In genomic region chr6:42257303-42257863, GRCm38 (mm10) we compare ENCODE assay signal across 8 mouse cellular contexts. TPM values are rescaled to one million over a fixed set of nuclear protein-coding genes. Genes with fewer than 3 reads are reported as not detected.
DNase-seq lines count a peak whose midpoint lies in the region; TF ChIP-seq lines count a peak whose summit lies in the region.
"Had no signal": no experiment of that assay in that cellular context is flagged by ENCODE, and none has a peak within 500 bp of the region (broad histone marks: within the 10 kb centered on the region; RNA-seq: fewer than 3 reads in every experiment).

No protein-coding gene starts in this region.

- H3K4me1 ChIP-seq in bone marrow macrophage, adult 2 months (ENCODE audit: control insufficient read depth, insufficient read depth, low read length) = no peaks in the 10 kb centered on the region
- H3K4me1 ChIP-seq in forebrain, embryonic 10.5 days = peaks cover 10% of the 10 kb centered on the region

- H3K9me3 ChIP-seq in forebrain, embryonic 10.5 days = no peaks in the 10 kb centered on the region

- H3K27me3 ChIP-seq in forebrain, embryonic 10.5 days (ENCODE audit: poor library complexity, severe bottlenecking) = peaks cover 10% of the 10 kb centered on the region; the same call in 1 of the 2 replicates

- no peak overlapping the region for H3K4me3 ChIP-seq in bone marrow macrophage, adult 2 months (ENCODE audit: insufficient read depth, low read length)
- no peak overlapping the region for H3K4me3 ChIP-seq in forebrain, embryonic 10.5 days
- H3K4me3 ChIP-seq in layer of hippocampus, adult 2 months = no peak overlapping the region

- DNase-seq in MEL-GATA-1-ER (ENCODE audit: extremely low read depth, low read depth) = peak; percentile 60
- peak; percentile 58 for DNase-seq in forebrain, embryonic 10.5 days (ENCODE audit: extremely low spot score, low spot score)
- peak; percentile 60 for DNase-seq in heart, postnatal 4 days
- DNase-seq in layer of hippocampus, adult 2 months (ENCODE audit: low spot score in 2 of 2) = peak; percentile 41 to 50
- DNase-seq in lung, postnatal 4 days = peak; percentile 65 to 75
- DNase-seq in right cerebral cortex, postnatal 4 days = peak; percentile 44

- TF ChIP-seq CTCF in bone marrow macrophage, adult 2 months (IDR thresholded peaks at IDR 0.05; ENCODE audit: low read depth, low read length) = 0 out of 2 replicates have a peak, but pooled peaks have one; percentile 11
- TF ChIP-seq CTCF in layer of hippocampus, adult 2 months (conservative IDR thresholded peaks at IDR 0.05) = peak; percentile 81

- H3K36me3 ChIP-seq in forebrain, embryonic 10.5 days (replicated peaks) = no peaks in the 10 kb centered on the region

- no peak for TF ChIP-seq POLR2A in bone marrow macrophage, adult 2 months (IDR thresholded peaks at IDR 0.05; ENCODE audit: borderline replicate concordance, low read depth, low read length)

- no peak overlapping the region for H3K27ac ChIP-seq in bone marrow macrophage, adult 2 months (ENCODE audit: insufficient read depth, low read depth, low read length)
- no peak overlapping the region for H3K27ac ChIP-seq in forebrain, embryonic 10.5 days
- H3K27ac ChIP-seq in layer of hippocampus, adult 2 months = no peak overlapping the region

- 19% methylated on average over 11 of the region's 11 CpGs for WGBS in forebrain, embryonic 10.5 days

RNA-seq across cellular contexts. Expression of gene Tmem139, which starts 4.4 kb away (rescaled TPM):
- not detected in 2 replicates for polyA plus RNA-seq in bone marrow macrophage, adult 2 months (2012; ENCODE audit: insufficient read depth, insufficient read length, missing spikeins)
- 0.36 and 0.41 TPM in 2 replicates for polyA plus RNA-seq in forebrain, embryonic 10.5 days (2016; fragmentation: Nextera tagmentation; extraction: Ambion mirVana)
- under 1 TPM in 1 of 2 experiments, not detected in 1; 0.38 TPM for total RNA-seq in heart, postnatal 4 days (2021)
- total RNA-seq in layer of hippocampus, adult 2 months (2021) = not detected
- total RNA-seq: layer of hippocampus, postnatal 25 days had no signal

RNA-seq across cellular contexts. Expression of gene Casp2, which starts 7.4 kb away (rescaled TPM):
- 37.0 and 37.5 TPM in 2 replicates for polyA plus RNA-seq in bone marrow macrophage, adult 2 months (2012; ENCODE audit: insufficient read depth, insufficient read length, missing spikeins)
- polyA plus RNA-seq in forebrain, embryonic 10.5 days (2016; fragmentation: Nextera tagmentation; extraction: Ambion mirVana) = 80.3 and 83.9 TPM in 2 replicates
- 10 to 100 TPM; 33.6 to 34.3 TPM for total RNA-seq in heart, postnatal 4 days (2021)
- 10 to 100 TPM; 22.7 to 25.8 TPM for total RNA-seq in layer of hippocampus, adult 2 months (2021)

RNA-seq across cellular contexts. Expression of gene Gstk1, which starts 11.6 kb away (rescaled TPM):
- 18.6 and 27.3 TPM in 2 replicates for polyA plus RNA-seq in bone marrow macrophage, adult 2 months (2012; ENCODE audit: insufficient read depth, insufficient read length, missing spikeins)
- polyA plus RNA-seq in forebrain, embryonic 10.5 days (2016; fragmentation: Nextera tagmentation; extraction: Ambion mirVana) = 18.3 and 18.5 TPM in 2 replicates
- 10 to 100 TPM; 28.7 to 29.3 TPM for total RNA-seq in heart, postnatal 4 days (2021)
- total RNA-seq in layer of hippocampus, adult 2 months (2021) = 10 to 100 TPM; 10.8 to 11.0 TPM

RNA-seq across cellular contexts. Expression of gene Clcn1, which starts 29.1 kb away (rescaled TPM):
- 0.36 TPM in 1 of 2 replicates, not detected in the other for polyA plus RNA-seq in bone marrow macrophage, adult 2 months (2012; ENCODE audit: insufficient read depth, insufficient read length, missing spikeins)
- polyA plus RNA-seq in forebrain, embryonic 10.5 days (2016; fragmentation: Nextera tagmentation; extraction: Ambion mirVana) = 1.2 and 1.5 TPM in 2 replicates
- 1 to 10 TPM; 1.9 to 3.0 TPM for total RNA-seq in heart, postnatal 4 days (2021)
- total RNA-seq in layer of hippocampus, adult 2 months (2021) = 1 to 10 TPM; 4.8 to 6.0 TPM

RNA-seq across cellular contexts. Expression of gene Tas2r144, which starts 42.3 kb away (rescaled TPM):
- not detected in 2 replicates for polyA plus RNA-seq in bone marrow macrophage, adult 2 months (2012; ENCODE audit: insufficient read depth, insufficient read length, missing spikeins)
- not detected in 2 replicates for polyA plus RNA-seq in forebrain, embryonic 10.5 days (2016; fragmentation: Nextera tagmentation; extraction: Ambion mirVana)
- not detected for total RNA-seq in heart, postnatal 4 days (2021)
- total RNA-seq in layer of hippocampus, adult 2 months (2021) = not detected
- total RNA-seq: layer of hippocampus, postnatal 25 days had no signal
